Mouse (Mus musculus) left cerebral cortex, adult 18-20 months (tissue): ENCODE data around the gene Slamf9. TPM values are rescaled to one million over a fixed set of nuclear protein-coding genes. Genes with fewer than 3 reads are reported as not detected.

Source experiments
- DNase-seq, 2 experiments: peaks; one replicate each; pipeline ENCODE4 v3.0.0; 2021 to 2022; ENCODE audit warnings: low spot score in 2 of 2, mixed read lengths in 1 of 2
- long read RNA-seq, 2 experiments: library from polyadenylated mRNA; stranded (forward); transcript quantifications; one replicate each; pipeline ENCODE4 v2.0.0; 2021
- total RNA-seq, 2 experiments: library from RNA; stranded (reverse); gene quantifications; 2 replicates each; pipeline ENCODE4 v1.2.3; 2021

Gene Slamf9
- total RNA-seq = 1 to 10 TPM in 1 of 2 experiments, under 1 TPM in 1; 0.61 to 1.0 TPM
- long read RNA-seq, experiment 1 = 0 reads
- long read RNA-seq, experiment 2, partial matches to known transcripts = 0 of 1 reads
- long read RNA-seq, experiment 2, other reads (novel, unspliced or antisense) = 1 of 1 reads

DNA sequence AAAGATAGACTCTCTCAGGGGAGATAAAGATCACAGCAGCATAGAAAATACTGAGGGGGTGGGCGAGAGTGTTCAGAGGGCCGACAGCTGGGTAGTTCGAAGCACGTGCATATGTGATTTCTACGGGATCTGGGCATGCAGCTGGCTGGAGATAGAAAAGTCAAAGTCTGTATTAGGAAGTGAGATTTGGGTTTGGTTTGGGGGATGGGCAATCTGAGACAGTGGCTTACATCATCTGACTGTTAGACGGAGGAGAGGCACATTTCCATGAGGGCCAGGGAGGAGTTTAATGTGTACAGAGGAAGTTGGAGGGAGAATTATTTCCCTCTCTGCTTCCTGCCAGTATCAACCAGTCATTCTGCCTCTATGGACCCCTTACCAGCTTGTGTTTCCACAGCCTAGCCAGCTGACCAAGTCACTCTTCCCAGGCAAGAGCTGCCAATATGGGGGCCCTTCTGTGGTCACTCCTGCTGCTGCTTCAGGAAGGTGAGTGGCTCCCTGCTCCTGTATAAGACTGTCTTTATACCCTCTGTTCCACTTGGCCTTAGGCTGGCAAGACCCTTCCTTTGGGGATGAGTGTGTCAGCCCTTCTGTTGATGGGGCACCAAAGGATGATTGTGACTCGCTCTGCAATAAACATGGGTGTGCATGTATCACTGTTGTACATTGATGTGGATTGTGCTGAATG, at the start of gene Slamf9:
Gene Slamf9, plus strand, starts transcription at position 305 of the 688 bp plus-strand sequence.
- no peak for DNase-seq

DNA sequence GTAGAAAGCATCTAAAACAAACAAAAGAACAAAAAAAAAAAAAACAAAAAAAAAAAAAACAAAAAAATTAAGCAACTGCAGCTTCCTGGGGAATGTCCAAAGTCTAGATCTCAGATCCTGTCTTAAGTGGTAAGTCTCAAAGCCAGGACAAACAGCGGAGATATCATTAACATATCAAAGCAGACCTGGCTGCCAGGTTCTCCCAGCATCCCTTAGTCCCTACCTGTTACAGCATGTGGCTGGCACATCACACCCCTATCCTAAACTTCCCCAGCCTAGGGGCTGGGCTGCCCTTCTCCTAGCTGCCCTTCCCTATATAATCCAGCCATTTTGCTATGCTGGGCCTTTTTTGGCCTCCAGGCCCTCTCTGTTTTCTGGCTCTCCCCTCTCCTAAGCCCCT, 48.7 kb upstream of the Slamf9 start:
- no peak for DNase-seq

DNA sequence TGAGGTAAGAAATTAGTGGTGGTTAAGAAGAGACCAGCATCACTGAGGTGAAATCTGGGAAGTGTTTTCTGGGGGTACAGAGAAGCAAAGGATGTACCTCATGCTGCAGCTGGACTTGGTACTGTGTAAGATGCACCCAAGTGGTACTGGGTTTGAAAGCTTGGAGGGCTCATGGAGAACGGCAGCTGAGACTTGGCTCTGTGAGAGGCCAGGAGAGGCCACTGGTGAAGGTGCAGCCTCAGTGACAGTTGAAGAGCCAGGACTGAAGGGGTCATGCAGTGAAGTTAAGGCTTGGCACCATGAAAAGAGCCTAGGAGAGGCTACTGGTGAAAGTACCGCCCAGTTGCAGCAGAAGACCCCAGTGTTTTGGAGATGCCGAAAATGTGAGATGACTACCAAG, 47.3 kb upstream of the Slamf9 start:
- no peak for DNase-seq

DNA sequence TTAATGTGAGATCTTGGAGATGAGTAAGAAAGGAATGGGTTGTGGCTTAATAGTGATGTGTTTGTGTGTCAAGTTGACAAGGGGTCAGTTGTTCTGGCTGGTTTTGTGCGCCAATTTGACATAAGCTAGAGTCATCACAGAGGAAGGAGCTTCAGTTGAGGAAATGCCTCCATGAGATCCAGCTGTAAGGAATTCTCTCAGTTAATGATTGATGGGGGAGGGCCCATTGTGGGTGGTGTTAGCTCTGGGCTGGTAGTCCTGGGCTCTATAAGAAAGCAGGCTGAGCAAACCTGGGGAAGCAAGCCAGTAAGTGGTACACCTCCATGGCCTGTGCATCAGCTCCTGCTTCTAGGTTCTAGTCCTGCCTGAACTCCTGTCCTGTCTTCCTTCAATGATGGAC, 46.5 kb upstream of the Slamf9 start:
- DNase-seq = no peak

DNA sequence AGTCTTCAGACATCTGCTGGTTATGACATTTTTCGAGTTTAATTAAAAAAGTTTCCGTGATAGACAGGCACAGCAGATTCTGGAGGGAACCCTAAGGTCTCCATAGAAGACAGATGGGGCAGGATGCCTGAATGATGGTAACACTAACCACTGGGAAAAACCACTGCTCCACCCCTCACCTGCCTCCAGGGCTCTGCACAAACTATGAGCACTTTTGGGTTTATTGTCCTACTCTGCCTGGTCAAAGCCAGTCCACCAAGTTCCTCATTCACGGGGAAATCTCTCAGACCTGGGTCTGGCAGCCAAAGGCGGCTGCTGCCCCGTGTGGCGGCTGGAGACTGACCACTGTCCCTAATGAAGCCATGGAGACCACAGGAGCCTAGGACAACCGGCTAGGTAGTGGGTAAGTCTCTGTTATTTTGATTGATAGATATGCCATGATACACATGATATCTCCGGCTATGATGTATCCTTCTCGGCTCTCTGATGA, 44.4 kb upstream of the Slamf9 start:
- no peak for DNase-seq

DNA sequence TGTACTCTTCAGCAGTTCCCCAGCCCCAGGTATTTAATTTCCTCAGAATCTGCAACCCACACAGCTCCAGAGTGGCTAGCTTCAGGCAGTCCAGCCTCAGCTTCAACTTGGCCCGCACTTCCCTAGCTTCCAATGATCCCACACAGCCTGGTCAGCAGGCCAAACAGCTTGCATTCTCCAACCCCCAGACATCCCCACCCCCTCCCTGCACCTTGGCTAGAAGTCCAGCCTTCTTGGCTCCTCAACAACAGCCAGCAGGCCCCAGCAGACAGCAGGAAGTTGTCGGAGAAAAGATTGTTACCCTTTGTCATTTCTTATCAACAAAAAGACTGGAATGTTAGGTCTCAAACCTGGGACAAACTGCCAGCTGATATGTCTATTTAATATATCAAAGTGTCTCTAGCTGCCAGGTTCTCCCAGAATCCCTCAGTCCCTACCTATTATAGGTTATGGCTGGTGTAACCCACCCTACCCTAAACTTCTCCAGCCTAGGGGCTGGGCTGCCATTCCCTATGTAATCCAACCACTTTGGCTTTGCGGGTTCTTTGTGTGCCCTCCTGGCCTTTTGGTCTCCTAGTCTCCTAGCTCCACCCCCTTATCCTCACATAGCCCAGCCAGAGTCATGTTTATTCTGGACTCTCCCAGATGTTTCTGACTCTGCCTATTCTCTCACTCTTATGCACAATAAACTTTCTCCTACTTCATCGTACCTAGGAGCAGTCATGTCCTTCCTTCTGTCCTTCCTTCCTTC, 43.1 kb upstream of the Slamf9 start:
- DNase-seq = no peak

DNA sequence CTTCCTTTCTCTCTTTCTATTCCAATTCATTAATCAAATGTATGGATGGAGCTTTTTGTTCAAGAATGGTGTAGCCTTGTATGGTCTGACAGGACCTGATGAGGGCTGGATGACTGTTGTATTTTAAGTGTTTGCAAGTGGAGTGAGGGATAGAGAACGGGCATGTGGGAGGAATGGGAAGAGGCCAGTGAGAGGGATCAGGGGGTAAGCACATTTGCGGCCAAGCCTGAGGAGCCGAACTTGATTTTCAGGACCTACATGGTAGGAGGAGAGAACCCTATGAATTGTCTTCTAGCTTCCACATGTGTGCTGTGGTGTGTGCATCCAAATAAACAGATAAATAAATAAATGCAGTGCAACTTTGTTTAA, 42.6 kb upstream of the Slamf9 start:
- DNase-seq = no peak

DNA sequence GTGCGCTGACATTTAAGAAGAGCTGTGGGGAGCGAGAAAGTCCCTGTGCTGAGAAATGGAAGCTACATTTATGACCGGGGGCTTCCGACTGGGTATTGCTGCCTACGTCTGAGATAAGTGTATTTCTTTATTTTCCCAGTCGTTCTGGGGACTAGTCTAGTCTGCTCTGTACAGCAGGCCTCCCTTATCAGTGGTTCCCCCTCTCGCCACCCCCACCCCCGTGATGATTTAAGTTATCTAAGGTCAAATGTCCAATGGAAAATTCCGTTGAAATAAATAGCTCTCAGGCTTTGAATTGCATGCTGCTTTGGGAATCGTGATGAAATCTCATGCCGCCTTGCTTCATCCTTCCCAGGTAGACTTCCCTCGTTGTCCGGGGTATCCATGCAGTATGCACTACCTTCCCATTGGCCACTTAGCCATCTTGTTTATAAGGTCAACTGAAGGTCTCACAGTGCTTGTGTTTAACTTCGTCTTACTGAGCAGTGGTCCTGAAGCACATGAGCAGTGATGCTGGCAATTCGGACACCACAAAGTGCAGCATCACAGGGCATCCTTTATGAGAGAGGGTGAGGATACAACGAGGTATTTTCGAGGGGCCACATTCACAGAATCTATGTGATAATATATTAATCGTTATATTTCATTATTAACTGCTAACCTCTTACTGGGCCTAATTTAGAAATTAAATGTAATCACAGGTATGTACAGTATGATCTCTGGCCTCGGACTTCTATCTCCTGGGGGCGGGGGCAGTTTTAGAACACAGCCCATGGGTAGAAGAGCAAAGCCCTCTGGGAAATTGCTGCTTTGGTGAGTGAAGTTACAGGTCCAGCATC, 41.9 kb upstream of the Slamf9 start:
- DNase-seq = no peak

DNA sequence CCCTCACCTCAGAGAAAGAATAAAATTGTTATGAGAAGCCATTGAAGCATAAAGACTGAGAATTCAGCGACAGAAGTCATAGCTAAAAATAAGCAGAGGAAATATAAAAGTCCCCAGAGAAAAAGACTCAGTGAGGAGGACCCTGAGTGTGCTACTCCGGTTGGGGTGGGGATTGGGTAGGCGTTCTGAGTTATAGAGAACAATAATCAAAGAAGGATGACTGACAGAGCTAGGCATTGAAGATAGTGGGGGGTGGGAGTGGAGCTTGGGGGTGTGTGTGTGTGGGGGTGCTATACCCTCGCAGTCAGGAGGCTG, 41.4 kb upstream of the Slamf9 start:
- DNase-seq = no peak

DNA sequence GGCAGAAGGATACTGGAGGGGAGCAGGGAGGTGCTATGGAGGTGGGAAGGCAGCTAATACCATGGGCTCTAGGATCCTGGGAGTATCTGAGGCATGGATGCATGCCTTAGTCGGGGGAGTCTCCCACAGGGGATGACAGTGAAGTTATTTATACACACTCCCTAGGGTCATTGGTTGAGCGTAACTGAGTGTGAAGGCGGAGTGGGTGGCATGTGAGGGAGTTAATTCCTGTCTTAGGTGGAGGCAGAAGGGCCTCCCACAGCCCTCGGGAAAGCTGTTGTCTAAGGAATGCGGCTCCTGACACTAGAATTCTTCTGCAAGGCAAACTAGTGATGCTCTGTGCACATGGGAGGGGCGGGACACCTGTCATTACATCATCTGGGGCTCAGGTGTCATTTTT, 38.4 kb upstream of the Slamf9 start:
- DNase-seq = no peak

DNA sequence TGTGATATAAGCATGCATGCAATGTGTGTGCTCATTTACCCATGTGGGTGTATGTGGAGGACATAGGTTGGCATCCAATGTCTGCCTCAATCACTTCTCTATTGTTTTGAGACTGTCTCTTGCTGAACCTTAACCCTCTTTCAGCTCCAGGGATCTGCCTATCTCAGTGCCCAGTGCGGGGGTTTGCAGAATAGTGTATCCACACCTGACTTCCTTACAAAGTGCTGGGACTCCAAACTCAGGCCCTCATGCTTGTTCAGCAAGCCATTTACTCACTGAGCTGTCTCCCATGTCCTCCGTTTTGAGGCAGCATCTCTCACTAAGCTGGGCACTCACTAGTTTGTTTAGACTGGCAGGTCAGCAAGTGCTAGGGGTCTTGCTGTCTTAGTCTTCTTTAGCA, 36.5 kb upstream of the Slamf9 start:
- no peak for DNase-seq

DNA sequence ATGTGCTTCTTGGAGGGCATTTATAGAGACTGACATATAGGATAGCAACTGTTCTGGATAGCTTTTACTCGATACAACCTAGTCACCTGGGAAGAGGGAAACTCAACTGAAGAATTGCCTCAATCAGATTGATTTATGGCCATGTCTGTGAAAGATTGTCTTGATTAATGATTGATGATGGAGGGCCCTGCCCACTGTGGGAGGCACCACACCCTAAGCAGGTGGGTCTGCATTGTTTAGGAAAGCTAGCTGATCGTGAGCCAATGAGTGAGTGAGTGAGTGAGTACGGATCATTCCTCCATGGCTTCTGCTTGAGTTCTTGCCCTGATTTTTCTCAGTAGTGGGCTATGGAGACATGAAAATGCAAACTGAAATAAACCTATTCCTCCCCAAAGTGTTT, 34.6 kb upstream of the Slamf9 start:
- no peak for DNase-seq

DNA sequence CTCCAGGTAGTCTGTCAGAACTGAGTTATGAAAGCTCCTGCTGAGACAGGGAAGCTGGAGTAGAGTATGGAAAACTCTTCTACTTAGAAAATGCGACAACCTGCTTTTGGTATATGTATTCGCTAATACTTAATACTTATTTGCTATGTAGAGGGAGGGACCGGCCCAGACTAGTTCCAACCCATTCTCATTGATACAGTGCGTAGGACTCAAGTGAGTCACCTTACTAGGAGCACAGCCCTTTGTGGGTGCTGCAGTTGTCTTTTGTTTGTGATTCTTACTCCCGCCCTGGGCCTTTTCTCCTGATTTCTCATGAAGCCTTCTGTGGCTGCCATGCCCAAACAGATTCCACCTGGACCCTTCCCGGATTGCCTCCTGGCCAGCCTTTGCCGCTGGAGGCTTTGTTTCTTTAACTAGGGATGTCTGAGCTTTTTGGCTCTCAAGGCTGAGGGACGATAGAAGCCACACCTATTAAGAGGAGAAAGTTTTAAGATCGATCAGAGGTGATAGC, 33.2 kb upstream of the Slamf9 start:
- no peak for DNase-seq

DNA sequence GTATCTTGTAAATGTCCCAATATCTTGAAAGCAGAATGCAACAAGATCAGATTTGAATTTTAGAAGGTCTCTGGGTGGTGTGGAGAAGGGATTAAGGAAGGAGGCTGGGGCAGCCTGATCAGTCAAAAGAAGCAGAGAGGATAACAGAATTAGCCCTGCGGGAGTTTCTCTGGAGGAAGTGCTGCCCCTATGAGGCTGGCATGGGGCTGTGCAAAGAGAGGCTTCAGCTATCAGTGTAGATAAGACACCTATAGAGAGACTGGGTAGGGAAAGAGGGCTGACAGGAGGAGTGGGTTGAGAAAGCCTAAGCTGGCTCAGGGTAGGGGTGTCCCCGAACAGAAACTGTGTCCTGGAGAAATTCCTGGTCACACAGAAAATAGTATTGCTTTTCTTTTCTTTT, 24.9 kb upstream of the Slamf9 start:
- DNase-seq = no peak

DNA sequence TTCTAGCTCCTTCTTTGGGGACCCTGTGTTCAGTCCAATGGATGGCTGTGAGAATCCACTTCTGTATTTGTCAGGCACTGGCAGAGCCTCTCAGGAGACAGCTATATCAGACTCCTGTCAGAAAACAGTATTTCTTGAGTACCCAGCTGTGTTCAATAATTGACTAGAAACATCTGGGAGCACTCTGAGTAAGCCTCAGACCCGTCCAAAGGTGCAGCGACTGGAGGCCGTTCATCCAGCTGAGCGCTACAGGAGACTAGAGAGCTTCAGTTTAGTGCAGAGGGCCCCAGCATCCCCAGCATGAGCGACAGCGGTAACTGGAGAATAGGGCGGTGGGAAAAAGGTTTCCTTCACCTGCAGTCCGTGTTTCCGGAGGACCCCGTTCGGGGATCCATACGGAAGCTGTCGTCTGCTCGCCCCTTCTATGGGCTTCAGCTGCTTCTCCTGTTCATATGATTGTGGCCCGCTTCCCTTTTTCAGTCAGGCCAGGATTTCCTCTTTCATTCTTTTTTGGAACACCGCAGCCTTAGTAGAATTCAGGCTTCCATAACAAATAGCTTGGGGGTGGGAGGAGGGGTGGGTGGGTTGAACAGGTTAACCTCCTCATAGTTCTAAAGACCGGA, 24.2 kb upstream of the Slamf9 start:
- DNase-seq = no peak

DNA sequence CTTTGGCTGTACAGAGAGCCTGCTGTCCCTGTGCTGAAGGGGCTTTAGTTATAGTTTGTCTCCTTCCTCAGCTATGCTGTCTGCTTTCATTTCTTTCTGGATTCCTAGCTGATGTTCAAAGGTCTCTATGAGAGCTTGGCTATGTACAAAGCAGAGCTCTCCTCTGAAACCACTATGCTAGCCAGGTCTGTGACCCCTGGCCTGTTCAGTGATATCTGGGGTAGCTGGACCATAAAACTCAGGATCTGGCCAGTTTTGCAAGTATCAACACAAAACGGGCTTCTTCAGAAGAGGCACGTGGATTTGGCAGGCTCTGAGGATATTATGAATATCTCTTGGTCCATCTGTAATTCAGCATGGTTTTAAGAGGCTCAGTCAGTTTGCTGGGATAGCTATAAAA, 22.2 kb upstream of the Slamf9 start:
- no peak for DNase-seq

DNA sequence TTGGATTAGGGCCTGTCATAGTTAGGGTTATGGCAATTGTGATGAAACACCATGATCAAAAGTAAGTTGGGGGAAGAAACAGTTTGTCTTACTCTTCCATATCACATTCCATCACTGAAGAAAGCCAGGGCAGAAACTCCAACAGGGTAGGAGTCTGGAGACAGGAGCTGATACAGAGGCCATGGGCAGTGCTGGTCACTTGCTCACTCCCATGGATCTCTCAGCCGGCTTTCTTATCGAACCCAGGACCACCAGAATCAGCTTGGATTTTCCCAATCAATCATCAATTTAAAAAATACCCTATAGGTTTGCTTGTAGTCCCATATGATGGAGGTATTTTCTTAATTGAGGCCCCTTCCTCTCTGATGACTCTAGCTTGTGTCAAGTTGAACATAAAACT, 21.3 kb upstream of the Slamf9 start:
- no peak for DNase-seq

DNA sequence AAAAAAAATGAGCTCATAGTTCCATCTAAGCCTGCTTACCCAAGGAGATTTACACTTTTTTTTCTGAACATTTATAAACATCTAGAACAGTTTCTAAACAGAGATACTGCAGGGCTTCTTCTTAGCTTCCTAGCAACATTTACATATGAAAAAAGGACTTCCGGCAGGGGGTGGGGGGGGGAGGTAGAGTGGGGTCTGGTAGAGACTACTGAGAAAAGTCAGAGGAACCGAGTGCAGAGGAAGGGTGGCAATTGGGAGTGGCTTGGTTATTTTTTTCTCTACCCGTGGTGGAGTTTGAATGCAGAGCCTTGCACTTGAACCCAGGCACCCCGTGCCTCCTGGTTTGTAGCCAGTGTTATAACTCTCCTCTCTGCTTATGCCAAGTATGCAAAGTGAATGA, 19.7 kb upstream of the Slamf9 start:
- no peak for DNase-seq

DNA sequence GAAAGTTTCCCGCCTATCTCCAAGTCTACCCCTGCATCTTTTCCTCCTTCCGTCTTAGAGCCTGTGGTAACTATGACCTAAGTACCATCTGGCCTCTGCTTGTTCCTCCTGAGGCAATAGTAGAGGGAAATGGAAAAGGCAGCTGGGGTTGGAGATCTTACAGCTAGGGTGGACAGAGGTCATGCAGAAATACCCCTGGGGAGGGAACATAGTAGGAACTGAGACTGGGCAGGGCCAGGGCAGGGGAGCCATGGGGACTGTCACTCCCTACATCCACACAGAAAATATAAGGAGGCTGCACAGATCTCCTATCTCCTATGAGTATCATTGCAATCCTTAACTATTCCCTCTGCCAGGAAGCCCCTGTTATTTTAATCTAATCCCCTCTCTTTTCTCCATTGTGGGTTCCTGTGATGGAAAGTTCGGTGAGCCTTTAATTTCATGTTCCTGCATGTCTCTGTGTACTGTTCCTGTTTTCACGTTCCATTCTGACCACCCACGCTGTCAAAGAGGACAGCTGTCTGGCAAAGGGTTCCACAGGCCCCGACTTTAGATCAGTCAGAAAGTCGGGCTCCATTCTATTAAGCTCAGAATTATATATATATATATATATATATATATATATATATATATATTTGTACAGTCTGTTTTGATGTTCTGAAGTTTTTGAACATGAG, 19.0 kb upstream of the Slamf9 start:
- DNase-seq = no peak

DNA sequence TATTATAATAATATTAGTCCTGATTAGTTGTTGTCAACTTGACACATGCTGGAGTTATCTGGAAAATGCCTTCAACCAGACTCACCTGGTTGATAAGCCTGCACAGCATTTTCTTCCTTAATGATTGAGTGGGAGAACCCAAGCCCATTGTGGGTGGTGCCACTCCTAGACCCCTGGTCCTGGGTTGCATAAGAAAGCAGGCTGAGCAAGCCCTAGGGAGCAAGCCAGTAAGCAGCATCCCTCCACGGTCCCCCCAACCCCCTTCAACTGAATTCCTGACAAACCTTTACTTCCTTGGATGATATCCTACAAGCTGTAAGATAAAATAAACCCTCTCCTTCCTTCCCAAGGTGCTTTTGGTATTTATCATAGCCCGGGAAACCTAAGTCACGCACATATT, 18.0 kb upstream of the Slamf9 start:
- DNase-seq = no peak

DNA sequence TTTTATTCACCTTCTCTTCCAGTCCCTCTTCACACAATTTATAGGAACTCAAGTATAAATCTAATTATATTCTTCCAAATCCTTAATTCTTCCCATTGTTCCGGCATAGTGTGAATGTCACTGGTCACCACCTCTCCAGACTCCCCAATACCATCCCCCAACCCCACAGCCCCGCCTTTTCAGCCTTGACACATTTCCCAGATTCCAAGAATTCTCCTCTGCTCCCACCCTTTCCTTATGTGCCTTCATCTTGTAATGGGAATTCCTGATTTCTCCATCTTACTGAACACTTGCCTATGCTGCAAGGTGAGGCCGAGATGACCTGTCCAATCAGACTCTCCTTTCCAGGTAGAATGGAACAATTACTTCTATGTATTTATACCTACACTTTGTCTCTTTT, 17.1 kb upstream of the Slamf9 start:
- no peak for DNase-seq
